Mouse (Mus musculus): ENCODE measurements around the gene Pdcl2.

DNA sequence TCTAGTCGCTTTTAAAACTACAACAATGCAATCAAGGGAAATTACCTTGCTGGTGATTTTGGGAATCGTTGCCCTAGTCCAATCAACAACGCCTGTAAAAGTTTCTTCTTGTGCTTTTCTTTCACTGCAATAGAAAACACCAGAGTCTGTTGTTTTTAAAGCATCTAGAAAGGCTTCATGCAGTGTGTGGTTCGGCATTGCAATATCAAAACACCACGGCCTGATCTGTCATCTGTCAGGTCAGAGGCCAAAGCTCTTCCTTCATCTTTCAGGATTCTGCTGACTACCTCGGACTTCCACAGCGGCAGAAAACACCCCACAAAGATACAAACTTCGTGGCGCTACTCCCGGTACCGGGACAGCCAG, 27.6 kb downstream of the Pdcl2 start:
- TF ChIP-seq CTCF (IDR thresholded peaks at IDR 0.05; ENCODE audit: insufficient read depth, low read length), result no peak
- no peak for TF ChIP-seq POLR2A (IDR thresholded peaks at IDR 0.05; ENCODE audit: borderline replicate concordance, extremely low read depth, low read depth, low read length)
